Mouse (Mus musculus) heart, embryonic 13.5 days (tissue): ENCODE results near the gene Mast4. TPM values are rescaled to one million over a fixed set of nuclear protein-coding genes. Genes with fewer than 3 reads are reported as not detected.

Source experiments
- ATAC-seq: fragments of 200-750 bp; cut with Nextera tagmentation; 2 replicates; pipeline ENCODE4 v1.8.0; 2017; ENCODE audit warnings: moderate TSS enrichment; ENCODE audit not compliant: insufficient number of reproducible peaks, low FRiP score, low TSS enrichment; ENCODE audit errors: extremely low read depth
- H3K27ac ChIP-seq: fragments of 300-500 bp; sonication (generic); replicated peaks from 2 replicates; pipeline ENCODE4 v1.5.1; 2015; ENCODE audit warnings: moderate library complexity, mild to moderate bottlenecking, inconsistent platforms
- H3K27me3 ChIP-seq: fragments of 300-500 bp; sonication (generic); replicated peaks from 2 replicates; pipeline ENCODE4 v1.6.1; 2015; ENCODE audit warnings: mild to moderate bottlenecking, inconsistent platforms
- H3K36me3 ChIP-seq: fragments of 300-500 bp; sonication (generic); 2 replicates; pipeline ENCODE4 v1.6.1; 2015; ENCODE audit warnings: mild to moderate bottlenecking, inconsistent platforms
- H3K4me1 ChIP-seq: fragments of 300-500 bp; sonication (generic); 2 replicates; pipeline ENCODE4 v1.6.1; 2015; ENCODE audit warnings: inconsistent platforms
- H3K4me2 ChIP-seq: fragments of 300-500 bp; sonication (generic); 2 replicates; pipeline ENCODE4 v1.6.1; 2015; ENCODE audit warnings: inconsistent platforms, mild to moderate bottlenecking, moderate library complexity
- H3K4me3 ChIP-seq: fragments of 300-500 bp; sonication (generic); 2 replicates; pipeline ENCODE4 v1.5.1; 2015; ENCODE audit warnings: moderate library complexity, mild to moderate bottlenecking, inconsistent platforms
- H3K9ac ChIP-seq: fragments of 300-500 bp; sonication (generic); 2 replicates; pipeline ENCODE4 v1.6.1; 2015; ENCODE audit warnings: inconsistent platforms, mild to moderate bottlenecking, moderate library complexity
- H3K9me3 ChIP-seq: fragments of 300-500 bp; sonication (generic); 2 replicates; pipeline ENCODE4 v1.6.1; 2016; ENCODE audit warnings: inconsistent platforms
- WGBS: fragments of 180-500 bp; shearing (Covaris S2); methylation state at CpG from one replicate; pipeline ENCODE4 v1.1.7; 2015; ENCODE audit warnings: mixed read lengths; 5-methylcytosine and 5-hydroxymethylcytosine counted together
- polyA plus RNA-seq: library from polyadenylated mRNA; unstranded; fragments of >200 nt; fragmentation: Nextera tagmentation; extraction: Ambion mirVana; gene quantifications from 2 replicates; pipeline ENCODE4 v1.2.1, GENCODE M21; 2015

Mast4 gene
- polyA plus RNA-seq, 1 experiment from 2014 or later, result 36.8 TPM

GRCm38 (mm10) chr13:103315113-103315708 lies 19.1 kb downstream of the Mast4 start:
- WGBS, result 48% methylated on average over 10 of the region's 10 CpGs
- H3K9ac ChIP-seq, result no peak overlapping the region
- no peaks in the 10 kb centered on the region for H3K36me3 ChIP-seq
- H3K9me3 ChIP-seq, result no peaks in the 10 kb centered on the region
- no peak overlapping the region for H3K4me2 ChIP-seq
- no peak overlapping the region for H3K27ac ChIP-seq
- H3K4me1 ChIP-seq, result peaks cover 6% of the 10 kb centered on the region; the same call in 1 of the 2 replicates
- ATAC-seq, result no peak
- no peak overlapping the region for H3K4me3 ChIP-seq
- H3K27me3 ChIP-seq, result no peaks in the 10 kb centered on the region

- Histone ChIP-seq H3K9me3 (no peaks in the 10 kb centered on the region), H3K27me3 (no peaks in the 10 kb centered on the region), H3K36me3 (no peaks in the 10 kb centered on the region), H3K4me1 (no peaks in the 10 kb centered on the region), H3K4me3 (no peak overlapping the region), H3K27ac (no peak overlapping the region), H3K9ac (no peak overlapping the region), H3K4me2 (no peak overlapping the region)
- no peak for ATAC-seq
- 82% methylated on average over 4 of the region's 4 CpGs for WGBS
Measured at GRCm38 (mm10) chr13:103308296-103308695, 26.0 kb downstream of the Mast4 start.

GRCm38 (mm10) chr13:103303826-103304225 lies 30.5 kb downstream of the Mast4 start:
- Histone ChIP-seq H3K4me3 (no peak overlapping the region), H3K4me2 (no peak overlapping the region), H3K4me1 (no peaks in the 10 kb centered on the region), H3K27ac (no peak overlapping the region), H3K36me3 (no peaks in the 10 kb centered on the region), H3K9me3 (no peaks in the 10 kb centered on the region), H3K9ac (no peak overlapping the region), H3K27me3 (no peaks in the 10 kb centered on the region)
- WGBS, result 81% methylated on average over 9 of the region's 9 CpGs
- no peak for ATAC-seq

- no peak for ATAC-seq
- H3K4me3 ChIP-seq, result no peak overlapping the region
Measured at GRCm38 (mm10) chr13:103302508-103302907, 31.8 kb downstream of the Mast4 start.

GRCm38 (mm10) chr13:103302077-103302476 lies 32.2 kb downstream of the Mast4 start:
- Histone ChIP-seq H3K4me3 (no peak overlapping the region), H3K4me2 (no peak overlapping the region), H3K36me3 (no peaks in the 10 kb centered on the region), H3K27ac (no peak overlapping the region), H3K27me3 (no peaks in the 10 kb centered on the region), H3K9me3 (no peaks in the 10 kb centered on the region), H3K4me1 (no peaks in the 10 kb centered on the region), H3K9ac (no peak overlapping the region)
- WGBS, result 86% methylated on average over 2 of the region's 2 CpGs
- ATAC-seq, result no peak

More at GRCm38 (mm10) chr13:103302508-103302907, 31.8 kb downstream of the Mast4 start:
- H3K27ac ChIP-seq, result no peak overlapping the region
- H3K9me3 ChIP-seq, result no peaks in the 10 kb centered on the region
- no peaks in the 10 kb centered on the region for H3K27me3 ChIP-seq
- WGBS, result 57% methylated on average over 6 of the region's 6 CpGs
- H3K4me2 ChIP-seq, result no peak overlapping the region
- no peak overlapping the region for H3K9ac ChIP-seq
- H3K36me3 ChIP-seq, result no peaks in the 10 kb centered on the region
- no peaks in the 10 kb centered on the region for H3K4me1 ChIP-seq

- 77% methylated on average over 13 of the region's 13 CpGs for WGBS
- H3K36me3 ChIP-seq, result no peaks in the 10 kb centered on the region
- ATAC-seq, result no peak
- H3K4me3 ChIP-seq, result no peak overlapping the region
- no peaks in the 10 kb centered on the region for H3K27me3 ChIP-seq
- H3K4me2 ChIP-seq, result no peak overlapping the region
- H3K4me1 ChIP-seq, result no peaks in the 10 kb centered on the region
- H3K9me3 ChIP-seq, result no peaks in the 10 kb centered on the region
- H3K9ac ChIP-seq, result no peak overlapping the region
- H3K27ac ChIP-seq, result no peak overlapping the region
Measured at GRCm38 (mm10) chr13:103294424-103294823, 39.9 kb downstream of the Mast4 start.

GRCm38 (mm10) chr13:103293121-103293520 lies 41.2 kb downstream of the Mast4 start:
- H3K4me3 ChIP-seq, result no peak overlapping the region
- H3K9ac ChIP-seq, result no peak overlapping the region
- H3K27ac ChIP-seq, result no peak overlapping the region
- no peaks in the 10 kb centered on the region for H3K4me1 ChIP-seq
- no peaks in the 10 kb centered on the region for H3K9me3 ChIP-seq
- no peak for ATAC-seq
- no peak overlapping the region for H3K4me2 ChIP-seq
- H3K36me3 ChIP-seq, result no peaks in the 10 kb centered on the region
- H3K27me3 ChIP-seq, result no peaks in the 10 kb centered on the region
- WGBS, result 78% methylated on average over 1 of the region's 1 CpGs

- H3K9me3 ChIP-seq, result no peaks in the 10 kb centered on the region
- no peaks in the 10 kb centered on the region for H3K4me1 ChIP-seq
- no peak overlapping the region for H3K4me2 ChIP-seq
- no peak overlapping the region for H3K9ac ChIP-seq
- WGBS, result 77% methylated on average over 4 of the region's 4 CpGs
- no peak overlapping the region for H3K4me3 ChIP-seq
- H3K36me3 ChIP-seq, result no peaks in the 10 kb centered on the region
- no peak overlapping the region for H3K27ac ChIP-seq
- ATAC-seq, result no peak
- no peaks in the 10 kb centered on the region for H3K27me3 ChIP-seq
Measured at GRCm38 (mm10) chr13:103291098-103291497, 43.2 kb downstream of the Mast4 start.

- Histone ChIP-seq H3K4me3 (no peak overlapping the region), H3K4me2 (no peak overlapping the region), H3K27ac (no peak overlapping the region), H3K36me3 (no peaks in the 10 kb centered on the region), H3K4me1 (no peaks in the 10 kb centered on the region), H3K27me3 (no peaks in the 10 kb centered on the region), H3K9me3 (no peaks in the 10 kb centered on the region), H3K9ac (no peak overlapping the region)
- no peak for ATAC-seq
- 77% methylated on average over 5 of the region's 5 CpGs for WGBS
Measured at GRCm38 (mm10) chr13:103285821-103286220, 48.5 kb downstream of the Mast4 start.

GRCm38 (mm10) chr13:103285036-103285435 lies 49.3 kb downstream of the Mast4 start:
- Histone ChIP-seq H3K27me3 (no peaks in the 10 kb centered on the region), H3K4me3 (no peak overlapping the region), H3K4me1 (no peaks in the 10 kb centered on the region), H3K9ac (no peak overlapping the region), H3K4me2 (no peak overlapping the region), H3K36me3 (no peaks in the 10 kb centered on the region), H3K9me3 (no peaks in the 10 kb centered on the region), H3K27ac (no peak overlapping the region)
- no peak for ATAC-seq
- 76% methylated on average over 7 of the region's 7 CpGs for WGBS

GRCm38 (mm10) chr13:103270856-103271391 lies 63.4 kb downstream of the Mast4 start:
- Histone ChIP-seq H3K27me3 (no peaks in the 10 kb centered on the region), H3K4me3 (no peak overlapping the region), H3K36me3 (no peaks in the 10 kb centered on the region), H3K27ac (no peak overlapping the region; the same call in 1 of the 2 replicates), H3K4me1 (peaks cover 15% of the 10 kb centered on the region), H3K9ac (no peak overlapping the region), H3K4me2 (peak overlapping the region; percentile 38), H3K9me3 (no peaks in the 10 kb centered on the region)
- WGBS, result 30% methylated on average over 9 of the region's 9 CpGs
- no peak for ATAC-seq

- ATAC-seq, result no peak
- peaks cover 14% of the 10 kb centered on the region for H3K4me1 ChIP-seq
- H3K4me2 ChIP-seq, result no peak overlapping the region
- no peaks in the 10 kb centered on the region for H3K9me3 ChIP-seq
- WGBS, result 69% methylated on average over 3 of the region's 3 CpGs
- no peak overlapping the region for H3K9ac ChIP-seq
- no peak overlapping the region for H3K27ac ChIP-seq
- no peak overlapping the region for H3K4me3 ChIP-seq
- no peaks in the 10 kb centered on the region for H3K27me3 ChIP-seq
- no peaks in the 10 kb centered on the region for H3K36me3 ChIP-seq
Measured at GRCm38 (mm10) chr13:103262707-103263106, 71.6 kb downstream of the Mast4 start.
